Mouse (Mus musculus): ENCODE data around the gene Wdr11. TPM values are rescaled to one million over a fixed set of nuclear protein-coding genes. Genes with fewer than 3 reads are reported as not detected.

The Wdr11 gene
- polyA plus RNA-seq (2012; rRNA removed), result 17.3 and 25.1 TPM in 2 replicates

DNA sequence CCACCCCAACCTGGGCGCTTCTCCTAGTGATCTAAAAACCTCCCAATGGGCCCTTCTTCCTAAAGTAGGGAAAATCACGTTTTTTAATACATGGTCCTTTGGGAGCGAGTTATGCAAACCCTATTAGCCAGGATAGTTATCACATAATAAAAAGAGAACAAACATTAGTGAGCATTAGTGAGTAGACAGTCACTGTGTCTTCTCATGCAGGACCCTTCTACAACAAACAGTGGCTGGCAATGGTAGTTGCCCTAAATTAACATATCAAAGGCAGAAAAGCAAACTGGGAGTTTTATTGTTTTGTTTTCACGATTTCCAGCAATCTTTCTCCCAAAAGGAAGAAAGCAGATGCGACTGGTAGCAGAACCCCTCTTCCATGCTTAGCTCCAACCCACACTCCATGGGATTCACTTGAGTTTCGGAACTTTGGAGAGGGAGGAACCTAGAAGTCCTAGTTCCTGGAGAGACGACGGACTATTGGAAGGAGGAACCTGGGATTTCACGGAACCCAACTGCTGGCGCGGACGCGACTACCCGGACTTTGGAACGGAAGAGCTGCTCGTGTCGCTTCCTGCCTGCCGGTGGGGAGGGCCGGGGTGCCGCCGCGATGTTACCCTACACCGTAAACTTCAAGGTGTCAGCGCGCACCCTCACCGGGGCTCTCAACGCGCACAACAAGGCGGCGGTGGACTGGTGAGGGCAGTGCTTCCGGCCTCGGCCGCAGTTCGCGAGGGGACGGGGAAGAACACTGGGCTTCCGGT is at the start of gene Wdr11:
Gene Wdr11 (plus strand): TSS at position 493 of the 761 bp plus-strand sequence.
- WGBS, result 3% methylated on average over 37 of the region's 37 CpGs
- peak; percentile 63 for DNase-seq (ENCODE audit: low read depth, low spot score)

DNA sequence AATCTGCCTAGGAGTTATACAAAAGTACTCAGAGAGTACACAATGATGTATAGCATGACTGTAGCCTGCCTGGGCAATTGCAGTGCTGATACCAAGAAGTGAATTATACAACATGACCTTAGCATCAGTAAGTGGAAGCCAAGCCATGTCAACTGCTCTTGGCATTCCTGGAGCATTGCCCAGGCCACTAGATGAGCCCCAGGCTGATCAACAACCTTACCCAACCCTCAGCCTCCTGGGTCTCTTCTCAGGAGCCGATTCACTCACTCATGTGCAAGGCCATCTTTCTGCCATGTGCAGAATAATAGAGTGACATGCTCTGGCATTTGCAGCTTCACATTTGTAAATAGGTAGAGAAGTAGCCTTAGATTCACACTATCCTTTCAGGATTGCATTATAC is 24.1 kb upstream of the Wdr11 start:
- 77% methylated on average over 1 of the region's 1 CpGs for WGBS
- no peak for DNase-seq (ENCODE audit: low read depth, low spot score)

DNA sequence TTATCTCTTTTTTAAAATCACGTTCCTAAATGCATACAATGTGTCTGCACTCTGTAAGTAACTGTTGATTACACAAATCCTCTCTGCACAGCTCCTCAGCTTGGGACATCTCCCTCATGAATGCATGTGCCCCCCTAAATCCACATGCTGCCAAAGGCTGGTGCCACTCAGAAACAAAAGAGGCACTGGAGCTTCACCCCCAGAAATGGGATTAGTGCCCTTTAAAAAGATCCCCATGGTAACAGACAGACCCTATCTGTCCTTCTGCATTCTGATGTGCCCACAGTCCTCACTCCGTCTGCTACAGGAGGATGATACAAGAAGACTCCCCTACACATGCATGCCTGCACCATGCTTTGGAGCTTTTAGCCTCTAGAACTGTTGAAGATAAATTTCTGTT is 23.3 kb upstream of the Wdr11 start:
- no peak for DNase-seq (ENCODE audit: low read depth, low spot score)
- 55% methylated on average over 2 of the region's 2 CpGs for WGBS

DNA sequence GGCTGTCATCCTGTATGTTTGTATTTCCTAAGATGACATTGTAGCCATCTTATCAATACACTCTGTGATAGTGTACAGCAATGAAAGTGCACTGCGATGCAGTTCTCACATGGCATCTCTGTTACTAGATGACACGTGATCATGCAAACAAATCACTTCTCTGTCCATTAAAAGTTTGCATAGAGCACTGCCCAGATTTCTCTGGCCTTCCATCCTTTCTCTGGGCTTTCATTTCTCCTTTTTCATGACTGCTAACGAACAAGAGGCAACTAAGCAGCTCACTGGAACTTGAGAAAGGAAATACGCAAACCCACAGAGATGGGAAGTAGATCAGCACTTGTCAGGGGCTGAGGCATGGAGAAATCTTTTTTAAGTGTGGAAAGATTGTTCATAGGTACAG is 17.2 kb upstream of the Wdr11 start:
- 67% methylated on average over 4 of the region's 4 CpGs for WGBS
- no peak for DNase-seq (ENCODE audit: low read depth, low spot score)

DNA sequence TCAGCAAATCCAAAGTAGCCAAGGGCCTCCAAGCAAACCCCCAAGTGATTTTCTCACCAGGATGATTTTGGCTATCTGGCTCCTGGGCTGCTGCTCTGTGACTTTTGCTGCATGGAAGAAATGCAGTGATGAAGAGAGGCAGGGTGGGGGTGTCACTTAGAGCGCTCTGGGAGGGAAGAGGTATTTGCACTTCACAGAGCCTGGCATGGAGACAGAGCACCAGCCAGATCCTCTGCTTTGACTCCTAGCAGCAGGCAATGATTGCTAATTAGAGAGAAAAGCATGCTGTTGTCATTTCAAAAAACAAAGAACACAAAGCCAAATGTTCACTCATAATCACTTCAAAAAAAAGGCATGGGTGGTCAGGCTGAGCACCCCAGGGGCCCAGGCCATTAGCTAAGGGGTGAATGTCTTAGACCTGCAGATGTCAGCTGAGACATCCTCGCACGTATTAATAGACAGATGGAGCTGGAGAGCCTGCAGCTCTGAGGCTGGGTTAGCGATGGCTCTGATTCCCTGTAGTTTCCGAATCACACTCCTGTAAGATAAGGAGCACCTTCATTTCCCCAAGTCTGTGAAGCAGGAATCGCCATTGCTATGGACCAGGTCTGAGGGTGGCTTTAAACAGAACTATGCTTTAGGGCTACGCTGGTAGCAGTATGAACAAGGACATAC is 16.4 kb upstream of the Wdr11 start:
- WGBS, result 31% methylated on average over 7 of the region's 7 CpGs
- DNase-seq (ENCODE audit: low read depth, low spot score), result no peak

DNA sequence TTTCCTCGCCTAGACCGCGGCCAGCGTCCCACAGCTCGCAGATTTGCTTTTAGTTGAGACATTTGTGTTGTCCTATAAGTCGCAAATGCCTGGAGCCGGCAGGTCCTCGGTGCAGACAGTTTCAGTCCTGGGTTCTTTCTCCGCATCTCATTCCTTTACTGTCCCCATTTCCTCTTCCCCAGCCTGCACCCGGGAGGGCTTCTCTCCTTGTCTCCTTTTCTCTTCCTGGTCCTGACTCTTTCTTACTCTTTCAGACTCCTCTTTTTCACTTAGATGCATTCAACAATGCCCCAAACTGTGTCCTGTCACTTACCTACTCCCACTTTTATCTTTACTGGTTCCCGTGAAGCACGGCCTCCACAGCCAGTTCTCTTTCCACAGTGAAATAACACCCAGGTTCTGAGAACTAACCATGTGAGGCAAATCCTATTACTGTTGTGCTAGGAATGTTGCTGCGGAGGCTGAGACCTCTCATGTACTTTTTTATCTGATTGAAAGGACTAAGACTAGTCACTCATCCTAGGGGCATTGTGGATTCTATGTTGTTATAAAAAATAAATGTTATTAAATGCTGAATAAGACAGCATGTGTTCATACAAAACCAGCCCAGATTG is 576 bp downstream of the Wdr11 start:
- DNase-seq (ENCODE audit: low read depth, low spot score), result peak; percentile 19
- 1% methylated on average over 13 of the region's 13 CpGs for WGBS

DNA sequence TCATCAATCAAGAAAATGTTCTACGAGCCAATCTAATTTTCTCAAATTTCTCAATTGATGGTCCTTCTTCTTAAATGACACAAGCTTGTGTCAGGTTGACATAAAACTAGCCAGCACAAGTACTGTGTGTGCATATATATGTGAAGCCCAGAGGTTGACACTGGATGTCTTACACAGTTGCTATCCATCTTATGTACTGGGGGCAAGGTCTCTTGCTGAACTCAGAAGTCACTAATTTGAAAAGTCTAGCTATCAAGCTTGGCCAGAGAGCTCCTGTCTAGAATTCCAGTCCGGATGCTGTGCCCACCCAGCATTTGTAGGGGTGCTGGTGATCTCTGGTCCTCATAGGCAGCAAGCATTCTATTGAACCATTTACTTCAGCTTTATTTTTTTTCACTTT is 5.5 kb downstream of the Wdr11 start:
- no peak for DNase-seq (ENCODE audit: low read depth, low spot score)
- 98% methylated on average over 2 of the region's 2 CpGs for WGBS

DNA sequence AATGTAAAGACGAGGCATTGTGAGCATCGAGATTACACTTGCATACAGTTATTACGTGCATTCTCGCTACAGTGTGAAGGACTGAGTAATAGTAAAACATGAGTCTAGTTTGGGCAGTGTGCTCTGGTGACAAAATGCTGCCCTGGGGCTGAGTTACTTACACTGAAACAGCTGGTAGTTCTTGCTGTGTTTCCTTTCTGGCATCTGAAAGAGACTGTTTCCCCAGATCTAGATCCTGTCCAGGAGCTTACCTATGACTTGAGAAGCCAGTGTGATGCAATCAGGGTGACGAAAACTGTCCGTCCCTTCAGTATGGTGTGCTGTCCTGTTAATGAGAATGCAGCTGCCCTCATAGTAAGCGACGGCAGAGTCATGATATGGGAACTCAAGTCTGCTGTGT is 14.6 kb downstream of the Wdr11 start:
- WGBS, result 96% methylated on average over 8 of the region's 8 CpGs
- DNase-seq (ENCODE audit: low read depth, low spot score), result no peak

DNA sequence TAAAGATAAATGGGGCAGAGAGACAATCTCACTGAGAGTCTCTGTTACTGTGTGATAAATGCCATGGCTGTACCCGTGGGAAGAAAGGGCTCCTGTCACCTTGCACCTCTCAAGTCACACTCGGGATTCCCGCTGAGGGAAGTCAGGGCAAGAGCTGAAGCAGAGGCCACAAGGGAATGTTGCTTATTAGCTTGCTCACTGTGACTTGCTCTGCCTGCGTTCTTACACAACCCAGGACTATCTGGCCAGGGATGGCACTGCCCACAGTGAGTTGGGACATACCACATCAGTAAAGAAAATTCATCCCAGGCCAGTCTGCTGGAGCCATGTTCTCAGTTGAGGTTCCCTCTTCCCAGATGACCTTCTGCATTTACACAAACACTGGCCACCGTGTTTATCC is 29.5 kb downstream of the Wdr11 start:
- DNase-seq (ENCODE audit: low read depth, low spot score), result no peak
- 90% methylated on average over 5 of the region's 5 CpGs for WGBS

DNA sequence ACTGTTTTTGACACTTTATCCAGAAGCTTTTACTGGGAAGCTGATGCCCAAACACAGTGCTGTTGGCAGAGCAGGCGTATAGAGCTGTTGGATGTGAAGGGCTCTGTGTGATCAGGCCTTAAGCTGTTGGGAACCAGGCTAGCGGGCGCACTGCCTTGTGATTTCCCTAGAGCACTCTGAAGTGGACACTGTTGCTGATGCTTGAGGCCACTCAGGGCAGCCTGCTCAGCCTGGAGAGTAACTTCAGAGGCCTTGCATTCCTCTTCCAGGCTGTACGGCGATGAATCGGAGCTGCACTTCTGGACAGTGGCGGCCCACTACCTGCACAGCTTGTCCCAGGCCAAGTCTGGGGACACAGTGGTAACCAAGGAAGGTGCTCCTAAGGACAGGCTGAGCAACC is 38.7 kb downstream of the Wdr11 start:
- DNase-seq (ENCODE audit: low read depth, low spot score), result no peak
- WGBS, result 98% methylated on average over 7 of the region's 7 CpGs

DNA sequence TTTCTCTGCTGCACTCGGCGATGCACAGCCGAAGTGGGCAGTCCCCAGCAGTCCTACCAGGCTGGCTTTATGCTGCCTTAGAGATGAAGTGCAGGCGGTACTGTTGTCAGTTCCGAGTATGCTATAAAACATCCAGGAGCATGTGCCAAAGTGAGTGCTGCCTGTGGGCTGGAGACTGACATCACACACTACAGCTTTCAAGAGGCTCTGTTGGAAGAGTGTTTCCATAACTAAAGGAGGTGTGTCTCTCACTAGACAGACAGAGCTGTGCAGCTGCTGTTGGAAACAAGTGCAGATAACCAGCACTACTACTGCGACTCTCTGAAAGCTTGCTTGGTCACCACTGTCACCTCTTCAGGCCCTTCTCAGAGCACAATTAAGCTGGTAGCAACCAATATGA is 39.8 kb downstream of the Wdr11 start:
- DNase-seq (ENCODE audit: low read depth, low spot score), result no peak
- WGBS, result 79% methylated on average over 6 of the region's 6 CpGs

DNA sequence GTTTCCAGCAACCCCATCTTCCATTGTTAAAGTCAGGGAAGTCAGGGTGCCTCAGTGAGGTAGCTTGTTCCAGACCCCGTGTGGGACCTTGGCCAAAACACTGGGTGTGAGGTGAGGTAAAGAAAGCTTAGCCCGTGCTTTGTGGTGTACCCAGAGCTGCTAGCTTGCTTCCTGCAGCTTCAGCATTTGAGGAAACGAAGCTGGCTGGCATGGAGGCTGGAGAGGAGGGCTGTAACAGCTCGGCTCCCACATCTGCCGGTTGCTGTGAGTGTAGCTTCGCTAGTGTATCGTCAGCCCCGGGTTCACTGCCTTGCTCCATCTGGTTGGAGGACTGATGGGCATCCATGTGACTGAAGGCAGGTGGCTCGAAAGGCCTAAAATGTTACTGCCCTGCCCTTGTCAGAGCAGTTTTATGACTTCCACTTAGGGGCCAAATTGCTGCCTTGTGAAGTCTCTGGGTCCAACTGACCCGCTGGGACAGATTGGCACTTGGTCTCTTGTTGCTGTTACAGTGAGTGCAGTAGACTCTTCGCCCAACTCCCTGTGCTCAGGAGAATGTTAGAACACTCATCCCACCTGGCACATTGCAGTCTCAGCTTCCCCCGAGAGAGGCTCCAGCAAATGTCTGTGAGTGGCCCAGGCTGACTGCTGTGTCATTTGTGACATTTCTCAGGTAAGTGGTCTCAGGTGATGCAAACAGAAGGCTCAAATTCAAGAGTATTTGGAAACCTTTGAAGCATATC is 44.4 kb downstream of the Wdr11 start:
- DNase-seq (ENCODE audit: low read depth, low spot score), result no peak
- 76% methylated on average over 12 of the region's 12 CpGs for WGBS

DNA sequence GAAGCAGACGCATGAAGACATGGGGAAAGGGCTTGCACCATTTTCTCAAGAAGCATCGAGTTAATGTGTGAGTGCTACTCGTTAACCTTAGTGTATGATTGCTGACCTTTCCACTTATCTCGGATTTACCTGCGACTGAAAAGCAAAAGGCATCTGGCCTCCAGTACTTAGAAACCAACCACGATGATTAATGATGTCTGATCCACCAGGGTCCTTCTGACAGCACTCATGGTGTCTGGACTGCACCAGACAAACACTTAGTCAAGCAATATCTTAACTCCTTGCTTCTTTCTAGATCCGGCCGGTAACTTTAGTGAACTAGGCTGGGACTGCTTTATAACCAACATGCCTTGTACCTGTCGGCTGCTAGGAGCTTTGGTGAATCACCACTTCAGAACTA is 45.3 kb downstream of the Wdr11 start:
- no peak for DNase-seq (ENCODE audit: low read depth, low spot score)
- 69% methylated on average over 9 of the region's 9 CpGs for WGBS

DNA sequence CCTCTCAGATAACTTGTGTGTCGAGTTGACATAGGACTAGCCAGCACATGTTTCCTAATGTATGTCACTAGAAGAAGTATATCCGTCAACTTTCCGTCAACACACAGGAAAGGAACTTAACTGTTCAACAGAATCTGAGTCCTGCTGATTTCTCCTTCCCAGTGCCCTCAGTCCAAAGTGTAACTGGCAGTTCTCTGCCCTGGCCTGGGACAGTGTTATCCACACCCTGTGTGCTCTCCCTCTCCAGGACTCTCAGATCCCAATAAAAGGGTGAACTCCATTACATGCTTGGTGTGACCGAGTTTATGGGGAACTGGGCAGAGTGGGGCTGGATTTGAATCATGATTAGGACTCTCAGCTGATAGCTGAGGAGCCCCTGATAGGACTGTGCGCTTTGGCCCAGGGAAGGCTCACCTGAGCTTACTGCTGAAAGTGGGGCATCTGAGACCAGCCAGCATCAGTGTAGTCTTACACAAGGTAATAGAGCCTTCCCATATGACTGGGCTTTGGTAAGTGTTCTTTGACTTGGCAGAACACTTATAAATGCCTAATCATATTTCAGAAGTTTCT is 46.3 kb downstream of the Wdr11 start:
- 70% methylated on average over 5 of the region's 5 CpGs for WGBS
- peak; percentile 33 for DNase-seq (ENCODE audit: low read depth, low spot score)

DNA sequence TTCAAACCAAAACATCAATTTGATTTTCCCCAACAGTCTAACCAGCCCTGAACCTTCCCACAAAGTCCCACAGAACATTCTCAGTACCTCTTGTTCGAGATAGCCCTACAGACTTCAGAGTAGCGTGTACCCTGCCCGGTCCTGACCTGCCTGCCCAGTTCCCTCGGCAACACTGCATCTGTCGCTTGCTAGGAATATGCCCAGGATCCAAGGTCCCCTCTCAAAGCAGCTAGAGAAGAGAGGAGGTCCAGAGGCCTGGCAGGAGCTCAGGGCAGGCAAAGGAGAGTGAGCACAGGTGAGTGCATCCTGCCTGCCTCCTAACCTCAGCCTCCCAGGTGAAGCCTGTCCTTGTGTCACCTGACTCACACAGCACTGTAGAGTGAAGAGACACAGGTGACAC is 47.3 kb downstream of the Wdr11 start:
- WGBS, result 90% methylated on average over 5 of the region's 5 CpGs
- DNase-seq (ENCODE audit: low read depth, low spot score), result no peak

DNA sequence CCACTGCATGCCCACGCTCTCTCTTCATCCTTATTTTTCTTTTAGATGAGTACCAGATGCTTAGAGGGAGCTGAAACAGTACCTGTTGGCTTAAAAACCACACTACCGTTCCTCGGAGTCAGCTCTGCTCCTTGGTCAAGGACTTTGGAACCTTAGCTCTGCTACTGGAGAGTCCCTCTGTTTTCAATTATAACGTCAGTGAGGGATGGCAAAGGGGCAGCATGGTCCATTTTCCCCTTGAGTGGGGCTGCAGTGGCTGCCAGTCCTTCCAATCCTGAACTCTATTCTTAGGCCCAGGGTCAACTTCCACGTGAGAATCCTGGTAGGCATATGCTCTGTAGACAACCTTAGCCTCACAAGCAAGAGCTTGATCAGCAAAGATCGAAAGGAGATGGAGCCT is 48.2 kb downstream of the Wdr11 start:
- WGBS, result 85% methylated on average over 6 of the region's 6 CpGs

DNA sequence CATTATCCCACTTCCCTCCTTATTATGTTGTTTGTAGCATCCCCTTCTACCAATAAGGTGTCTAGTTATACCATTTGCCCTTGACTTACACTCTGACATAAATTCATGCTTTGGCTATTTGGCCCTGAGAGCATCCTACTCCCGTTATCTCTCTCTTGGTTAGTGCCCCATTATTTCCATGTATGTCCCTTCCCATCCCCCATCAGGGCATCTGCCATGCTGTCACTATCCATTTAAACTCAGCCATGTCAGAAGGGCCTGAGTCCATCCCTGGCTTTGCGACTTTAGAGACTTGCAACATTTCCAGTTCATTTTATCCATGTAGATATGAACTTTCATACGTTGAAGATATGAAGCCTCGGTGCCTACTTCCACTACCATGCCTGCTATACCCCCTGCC is 51.6 kb downstream of the Wdr11 start:
- WGBS, result 89% methylated on average over 4 of the region's 4 CpGs
- no peak for DNase-seq (ENCODE audit: low read depth, low spot score)

More for the DNA sequence above, 48.2 kb downstream of the Wdr11 start:
- DNase-seq (ENCODE audit: low read depth, low spot score), result no peak

DNA sequence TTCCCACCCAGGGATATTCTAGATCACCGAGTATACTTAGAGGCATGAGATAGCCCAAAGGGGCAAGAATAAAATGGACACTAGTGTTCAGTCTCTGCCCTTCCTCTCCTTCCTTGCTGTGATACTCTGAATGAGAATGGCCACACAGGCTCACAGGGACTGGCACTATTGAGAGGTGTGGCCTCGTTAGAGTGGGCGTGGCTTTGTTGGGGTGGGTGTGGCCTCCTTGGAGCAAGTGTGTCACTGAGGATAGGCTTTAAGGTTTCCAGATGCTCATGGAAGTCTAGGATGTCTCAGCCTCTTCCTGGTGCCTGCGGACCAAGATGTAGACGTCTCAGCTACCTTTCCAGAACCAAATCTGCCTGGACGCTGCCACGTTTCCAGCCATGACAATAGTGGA is 56.1 kb downstream of the Wdr11 start:
- 62% methylated on average over 7 of the region's 7 CpGs for WGBS
- DNase-seq (ENCODE audit: low read depth, low spot score), result no peak

DNA sequence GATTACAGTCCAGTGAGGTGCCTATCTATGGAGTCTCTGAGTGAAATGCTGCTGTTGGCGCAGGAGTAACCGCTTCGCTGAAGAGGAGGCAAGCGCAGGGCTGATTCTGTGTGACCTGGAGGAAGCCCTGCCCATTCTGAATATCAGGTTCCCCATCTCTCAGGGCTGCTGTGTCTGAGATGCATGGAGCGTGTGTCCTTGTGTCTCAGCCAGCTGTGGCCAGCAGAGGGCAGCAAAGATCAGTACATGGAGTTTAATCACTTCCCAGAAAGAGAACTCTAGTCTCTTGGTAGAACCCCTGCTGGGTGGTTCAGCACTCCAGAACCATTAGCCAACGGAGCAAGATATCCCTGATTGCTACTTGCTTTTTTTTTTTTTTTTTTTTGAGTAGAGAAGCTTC is 57.3 kb downstream of the Wdr11 start:
- WGBS, result 3% methylated on average over 6 of the region's 6 CpGs
- no peak for DNase-seq (ENCODE audit: low read depth, low spot score)

DNA sequence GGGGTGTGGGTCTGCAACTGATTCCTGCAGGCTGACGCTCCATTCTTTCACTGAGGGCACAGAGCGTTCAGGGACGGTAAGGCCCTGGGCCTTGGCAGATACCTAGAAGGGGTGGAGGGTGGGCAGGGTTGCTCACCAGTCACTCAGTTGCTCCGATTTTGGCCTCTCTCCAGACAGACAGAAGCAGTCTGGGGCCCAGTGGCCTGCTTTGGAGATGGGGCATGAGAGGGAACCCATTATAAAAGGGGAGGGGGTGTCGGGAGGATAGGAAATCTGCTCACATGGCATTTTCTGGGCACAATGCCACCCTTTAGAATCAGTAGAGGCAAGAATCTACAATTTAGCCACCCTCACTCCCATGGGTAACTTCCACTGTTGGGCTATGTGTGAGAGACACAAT is 59.1 kb downstream of the Wdr11 start:
- no peak for DNase-seq (ENCODE audit: low read depth, low spot score)
- 89% methylated on average over 5 of the region's 5 CpGs for WGBS
